Mouse (Mus musculus): ENCODE measurements at regions not wholly inside any gene's neighbourhood (a gene's known extent, or its start where the extent isn't known, plus 50 kb on each side); places are given as distances from the start of the nearest gene placed in this dataset.

- TF ChIP-seq CTCF (IDR thresholded peaks at IDR 0.05; ENCODE audit: insufficient read depth, low read depth, low read length) = no peak
- TF ChIP-seq POLR2A (IDR thresholded peaks at IDR 0.05; ENCODE audit: insufficient read depth, low read depth, low read length) = no peak
These were observed 826.0 kb upstream of the Ddx18 start for GRCm38 (mm10) chr1:122393660-122394355.
